Mouse (Mus musculus) heart, adult 9 months (tissue): ENCODE results near the gene Tfdp2.
A peak's percentile ranks its signal among the peaks of the same experiment; 100 is the strongest.

Experiments used
- DNase-seq, 2 experiments: peaks; one replicate each; pipeline ENCODE4 v3.0.0; 2022; ENCODE audit warnings: low spot score in 2 of 2

Tfdp2 gene

DNA sequence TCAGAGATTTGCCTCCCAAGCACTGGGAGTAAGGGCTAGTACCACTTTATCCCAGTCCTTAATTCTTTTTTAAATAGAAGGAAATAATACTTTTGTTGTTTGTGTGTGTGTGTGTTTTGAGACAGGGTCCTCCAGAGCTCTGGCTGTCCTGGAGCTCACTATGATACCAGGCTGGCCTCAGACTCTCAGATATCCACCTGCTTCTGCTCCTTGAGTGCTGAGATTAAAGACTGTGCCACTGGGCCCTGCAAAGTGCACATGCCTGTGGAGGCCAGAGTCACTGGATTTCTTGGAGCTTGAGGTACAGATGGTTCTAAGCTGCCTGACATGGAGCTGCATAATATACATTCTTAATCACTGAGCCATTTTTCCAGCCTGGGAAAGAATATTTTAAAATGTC, 32.2 kb downstream of the Tfdp2 start:
- DNase-seq = no peak

DNA sequence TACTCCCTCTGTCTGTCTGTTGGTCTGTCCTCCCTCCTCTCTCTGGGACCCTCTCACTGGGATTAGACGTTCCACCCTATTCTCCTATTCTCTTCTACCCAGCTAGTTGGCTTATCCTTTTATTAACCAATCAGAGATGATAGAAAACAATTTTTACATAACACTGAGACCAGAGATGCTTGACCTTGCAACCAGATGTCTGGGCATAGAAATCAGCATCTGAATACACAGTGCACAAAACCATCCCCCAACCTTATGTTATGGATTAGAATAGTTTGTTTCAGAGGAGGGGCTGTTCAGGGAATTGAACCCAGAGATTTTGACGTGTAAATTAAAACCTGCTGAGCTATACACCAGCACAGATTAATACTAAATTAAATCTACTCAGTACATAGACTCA, 34.2 kb downstream of the Tfdp2 start:
- DNase-seq = no peak

DNA sequence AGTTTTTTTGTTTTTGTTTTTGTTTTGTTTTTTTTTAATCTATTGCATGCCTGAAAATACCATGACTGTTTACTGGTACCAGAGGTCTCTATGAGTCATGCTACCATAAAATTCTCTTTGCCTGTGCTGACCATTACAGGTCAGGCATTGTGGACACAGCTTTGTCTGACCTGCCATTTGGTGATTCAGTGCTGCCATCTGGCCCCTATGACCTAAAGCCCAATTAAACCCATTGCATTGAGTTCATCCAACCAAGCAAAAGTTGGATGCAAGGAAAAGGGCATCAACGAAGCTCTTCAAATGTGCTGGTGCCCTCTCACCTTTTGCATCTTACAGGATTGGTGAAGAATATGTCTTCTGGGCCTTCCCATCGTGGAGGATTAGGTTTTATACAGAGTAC, 39.4 kb downstream of the Tfdp2 start:
- no peak for DNase-seq

DNA sequence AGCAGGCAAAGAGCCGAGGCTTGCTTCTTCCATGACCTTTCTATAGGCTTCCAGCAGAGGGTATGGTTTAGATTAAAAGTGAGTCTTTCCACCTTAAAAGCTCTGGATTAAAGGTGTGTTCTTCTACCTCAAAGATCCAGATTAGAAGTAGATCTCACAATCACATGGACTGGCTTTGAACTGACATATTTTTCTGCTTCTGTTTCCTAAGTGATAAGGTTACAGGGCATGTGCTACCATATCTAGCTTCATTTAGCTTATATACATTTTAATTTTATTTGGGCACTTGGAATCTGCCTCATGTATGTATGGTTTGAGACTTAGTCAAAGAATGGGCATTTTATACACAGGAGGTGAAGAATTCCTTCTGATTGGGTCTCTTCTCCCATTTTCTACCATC, 41.3 kb downstream of the Tfdp2 start:
- no peak for DNase-seq

DNA sequence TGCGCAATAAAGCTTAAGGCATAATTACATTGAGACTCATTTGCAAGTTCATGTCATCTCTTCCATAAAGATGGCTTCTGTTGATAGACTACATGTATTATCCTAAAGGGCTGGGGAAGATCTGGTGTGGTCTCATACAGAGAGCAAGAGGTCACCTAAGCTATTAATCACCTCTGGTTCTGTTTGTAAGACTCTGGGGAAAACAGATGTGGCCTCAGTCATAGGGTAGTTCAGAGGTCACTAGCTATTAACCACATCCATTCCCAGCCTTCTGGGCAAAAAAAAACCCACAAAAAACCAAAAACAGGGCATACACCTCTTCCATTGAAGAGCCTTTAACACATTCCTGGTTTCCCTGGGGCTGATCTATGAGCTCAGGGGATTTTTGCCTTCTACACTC, 42.2 kb downstream of the Tfdp2 start:
- DNase-seq = no peak

DNA sequence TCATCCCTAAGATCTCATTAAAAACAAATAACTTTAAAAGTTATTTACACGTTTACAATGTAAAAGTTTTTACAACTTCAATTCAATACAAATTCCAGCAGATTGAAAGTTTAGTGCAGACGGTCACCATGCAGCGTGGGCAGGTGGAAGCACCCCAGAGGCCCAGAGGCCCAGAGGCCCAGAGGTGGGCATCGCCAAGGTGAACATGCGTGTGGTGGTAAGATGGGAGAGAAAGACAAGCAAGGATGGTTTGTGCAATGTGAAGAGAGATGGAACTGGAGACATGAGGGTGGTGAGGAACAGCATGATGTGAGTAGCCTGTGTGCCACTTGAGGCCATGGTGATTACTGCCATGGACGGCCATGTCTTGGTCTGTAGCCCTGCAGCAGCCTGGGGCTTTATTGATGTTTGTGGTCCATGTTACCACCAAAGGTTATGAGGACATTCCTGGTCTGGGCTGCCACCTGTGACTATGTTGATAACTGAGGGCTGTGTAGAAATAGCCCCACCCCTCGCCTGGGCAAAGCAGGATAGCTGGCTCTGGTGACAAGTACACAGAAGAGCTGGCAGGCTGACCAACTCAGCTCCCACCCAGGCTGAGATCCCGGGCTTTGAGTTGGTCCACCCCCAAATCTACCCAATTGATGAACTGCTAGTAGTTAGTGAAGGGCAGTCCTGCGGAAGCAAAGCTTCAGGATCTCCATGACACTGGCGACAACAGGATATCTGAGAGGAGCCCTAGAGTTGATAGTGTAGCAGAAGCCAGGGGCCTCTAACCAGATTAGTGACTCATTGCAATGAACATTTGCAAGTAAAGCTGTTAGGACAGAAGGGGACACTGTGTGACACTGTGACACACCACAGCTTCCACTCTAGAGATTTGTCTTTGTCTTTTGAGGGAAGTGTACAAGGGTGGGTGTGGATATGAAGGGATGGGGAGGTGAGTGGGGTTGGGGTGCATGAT, 45.3 kb downstream of the Tfdp2 start:
- DNase-seq = peak in 1 of 2 experiments; percentile 7

DNA sequence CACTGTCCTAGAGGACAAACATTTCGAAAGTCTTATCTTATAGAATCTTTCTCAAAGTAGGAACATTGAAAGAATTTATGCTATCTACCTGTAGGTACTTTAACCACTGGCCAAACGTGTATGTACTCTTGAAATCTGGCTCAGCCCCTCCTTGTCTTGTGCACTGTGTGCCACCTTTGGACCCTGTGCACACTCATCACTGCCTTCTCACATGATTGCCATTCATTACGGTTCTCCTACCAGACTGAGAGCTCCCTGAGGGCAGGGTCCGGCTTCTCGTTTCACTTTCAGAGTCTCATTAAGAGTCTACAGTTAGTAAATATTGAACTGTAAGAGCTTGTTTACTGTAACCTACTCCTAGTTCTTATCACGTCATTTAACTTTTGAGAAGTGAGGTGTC, 47.8 kb downstream of the Tfdp2 start:
- DNase-seq = no peak

DNA sequence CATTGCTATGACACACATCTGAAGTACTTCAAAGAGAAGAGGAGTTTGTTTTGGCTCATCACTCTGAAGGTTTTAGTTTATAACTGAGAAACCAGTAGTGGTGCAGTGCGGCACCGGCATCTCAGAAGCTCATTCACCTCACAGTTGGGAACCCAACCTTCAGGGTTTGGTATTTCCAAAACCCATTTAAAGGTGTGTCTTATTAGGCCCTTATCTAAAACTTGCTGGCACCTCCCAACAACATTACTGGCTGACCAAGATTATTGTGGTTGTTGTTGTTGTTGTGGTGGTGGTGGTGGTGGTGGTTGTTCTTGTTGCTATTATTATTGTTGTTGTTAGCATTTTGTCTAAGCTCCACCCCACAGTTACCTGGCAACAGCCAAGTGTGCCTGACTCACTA, 58.7 kb downstream of the Tfdp2 start:
- DNase-seq = no peak

DNA sequence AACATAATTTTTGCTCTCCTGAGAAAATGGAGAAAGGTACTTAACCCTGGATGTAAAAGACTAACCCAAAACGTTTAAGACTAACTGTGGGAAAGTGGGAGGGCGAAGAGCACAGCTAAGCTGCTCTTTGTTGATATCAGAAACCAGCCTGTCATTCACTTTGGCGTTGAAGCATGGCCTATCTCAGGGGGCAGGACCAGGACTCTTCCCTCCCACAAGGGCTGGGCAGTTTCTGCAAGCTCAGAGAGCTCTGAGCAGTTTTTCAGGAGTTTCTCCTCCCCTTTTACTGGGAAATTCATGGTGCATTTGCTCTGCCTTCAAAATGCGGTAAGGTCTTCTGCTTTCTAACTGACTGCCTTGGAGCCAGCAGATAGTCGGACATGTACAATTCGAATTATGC, 62.4 kb downstream of the Tfdp2 start:
- no peak for DNase-seq

DNA sequence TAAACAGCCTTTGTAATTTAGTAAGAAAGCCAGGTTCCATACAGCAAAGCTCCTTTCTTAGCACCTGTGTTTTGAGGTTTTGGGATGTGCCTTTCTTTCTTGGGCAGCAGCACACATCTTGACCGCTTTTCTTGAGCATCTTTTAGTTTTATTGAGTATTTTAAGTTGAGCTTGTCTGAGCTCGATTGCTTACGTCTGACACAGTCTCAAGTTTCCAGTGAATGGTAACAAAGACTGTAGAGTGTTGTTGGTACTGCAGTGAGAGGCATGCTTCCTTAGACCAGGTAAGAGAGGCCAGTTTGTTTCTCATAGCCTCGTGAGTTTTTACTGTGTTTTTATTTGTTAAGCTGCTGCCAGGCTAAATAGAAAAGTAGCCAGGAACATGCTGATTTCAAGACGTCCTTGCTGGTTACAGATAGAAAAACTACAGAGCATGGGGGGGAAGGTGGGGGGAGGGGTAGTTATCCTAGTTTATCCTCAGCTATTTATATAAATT, 63.0 kb downstream of the Tfdp2 start:
- DNase-seq = peak; percentile 13 to 25

DNA sequence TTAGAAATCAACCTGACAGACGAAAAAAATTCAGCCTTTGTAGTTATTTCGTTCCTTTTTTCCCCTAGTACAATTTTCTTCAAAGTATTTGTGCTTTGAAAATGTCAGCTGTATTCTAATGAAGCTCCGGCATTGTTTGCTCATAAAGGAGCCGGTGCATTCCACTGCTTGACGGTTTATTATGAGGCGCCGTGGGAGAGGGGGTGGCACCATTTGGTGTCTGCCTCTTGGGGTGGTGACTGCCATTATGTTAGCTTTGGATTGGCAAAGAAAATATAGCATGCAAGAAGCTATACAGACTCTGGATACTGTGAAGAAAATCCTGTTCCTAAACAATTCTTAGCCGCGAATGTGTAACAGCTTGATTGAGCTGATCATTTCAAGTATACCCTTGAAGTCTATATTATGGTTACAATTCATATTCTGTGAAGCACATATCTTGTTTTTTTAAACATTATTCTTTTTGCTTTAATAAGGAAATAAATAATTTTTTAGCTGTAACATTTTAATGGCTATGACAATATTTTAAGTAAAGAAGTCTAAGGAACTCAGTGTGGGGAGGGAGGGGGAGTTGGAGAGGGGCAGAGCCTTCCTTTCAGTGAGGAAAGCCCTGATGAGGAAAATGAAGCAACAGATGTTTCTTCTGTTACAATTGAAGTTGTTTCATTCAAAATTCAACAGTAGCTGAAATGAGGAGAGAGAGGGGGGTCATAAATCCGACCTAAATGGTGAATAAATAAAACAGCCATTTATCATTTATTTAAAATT, 63.9 kb downstream of the Tfdp2 start:
- DNase-seq = peak in 1 of 2 experiments; percentile 6

DNA sequence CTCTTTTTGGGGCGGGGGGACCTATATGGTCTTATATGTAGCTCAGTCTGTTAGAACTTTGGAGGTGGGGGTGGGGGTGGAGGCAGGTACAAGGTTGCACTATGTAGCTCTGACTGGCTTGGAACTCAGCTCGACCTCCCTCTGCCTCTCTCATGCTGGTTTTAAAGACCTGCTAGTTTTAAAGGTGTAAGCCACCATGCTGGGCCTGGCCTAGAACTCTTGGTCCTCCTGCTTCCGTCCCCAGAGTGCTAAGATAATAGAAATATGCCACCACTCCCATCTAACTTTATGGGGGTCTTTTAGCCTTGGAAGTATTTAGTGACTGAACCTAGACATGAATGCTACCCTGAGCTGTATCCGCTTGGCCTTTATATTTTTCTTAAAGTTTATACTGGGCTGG, 65.0 kb downstream of the Tfdp2 start:
- DNase-seq = no peak

DNA sequence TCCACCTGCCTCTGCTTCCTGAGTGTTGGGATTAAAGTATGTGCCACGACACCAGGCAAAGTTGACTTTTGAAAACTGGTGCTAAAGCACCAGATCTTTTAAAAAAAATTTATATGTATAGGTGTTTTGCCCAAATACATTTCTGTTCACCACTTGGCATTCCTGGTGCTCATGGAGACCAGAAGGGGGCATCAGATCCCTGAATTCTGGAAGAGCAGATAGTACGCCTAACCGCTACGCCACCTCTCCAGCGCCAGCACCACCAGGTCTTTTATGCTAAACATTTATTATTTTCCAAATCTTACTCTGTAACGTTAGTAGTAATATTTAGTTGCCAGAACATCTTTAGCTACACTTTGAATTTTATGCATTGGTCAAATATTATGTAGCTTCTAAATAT, 65.9 kb downstream of the Tfdp2 start:
- DNase-seq = no peak

DNA sequence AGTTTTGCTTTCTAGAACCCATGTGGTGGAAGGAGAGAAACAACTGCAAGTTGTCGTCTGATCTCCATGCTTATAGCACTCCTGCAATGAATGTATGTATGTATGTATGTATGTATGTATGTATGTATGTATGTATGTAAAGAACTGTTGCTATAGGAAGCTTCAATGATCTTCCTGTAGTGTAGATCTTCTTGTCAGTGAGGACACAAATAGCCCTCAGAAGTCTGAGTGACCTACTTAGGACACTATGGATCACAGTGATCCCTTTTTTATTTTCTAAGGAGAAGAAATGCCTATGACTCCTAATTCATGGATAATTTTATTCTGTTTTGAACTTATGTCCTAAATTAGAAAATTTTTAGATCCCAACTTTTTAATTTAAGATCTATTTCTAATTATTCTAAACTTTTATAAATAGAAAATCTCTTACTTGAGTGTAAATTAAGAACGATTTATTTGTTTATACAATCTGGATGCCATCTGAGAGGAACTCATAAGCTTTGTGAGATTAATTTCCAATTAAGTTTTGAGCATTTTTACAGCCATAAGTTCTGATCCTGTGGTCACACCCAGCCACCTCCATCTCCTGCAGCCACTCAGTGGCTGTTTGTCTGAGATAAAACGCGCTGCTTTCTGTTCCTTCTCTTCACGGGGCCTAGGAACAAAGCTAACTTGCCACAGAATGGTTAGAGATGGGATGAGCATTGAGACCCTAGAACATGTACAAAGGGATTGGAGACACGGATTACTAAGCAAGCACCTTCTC, 70.9 kb downstream of the Tfdp2 start:
- DNase-seq = no peak

DNA sequence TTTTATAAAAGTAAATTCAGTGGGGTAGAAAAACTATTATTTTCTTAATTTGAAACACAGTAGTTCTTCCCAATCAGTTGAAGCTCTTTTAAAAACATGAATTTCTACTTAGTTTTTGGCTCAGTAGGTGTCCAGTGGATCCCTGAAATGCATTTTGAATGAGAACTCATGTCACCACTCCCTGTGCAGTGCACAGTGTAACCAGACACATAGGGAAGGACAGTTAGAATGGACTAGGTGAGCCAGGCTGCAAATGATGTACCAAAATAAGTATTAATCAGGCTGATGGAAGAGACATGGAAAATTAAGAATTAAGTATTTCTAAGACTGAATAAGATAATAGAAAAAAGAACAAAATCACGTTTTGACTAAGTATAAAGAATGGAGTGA, 71.5 kb downstream of the Tfdp2 start:
- DNase-seq = no peak

DNA sequence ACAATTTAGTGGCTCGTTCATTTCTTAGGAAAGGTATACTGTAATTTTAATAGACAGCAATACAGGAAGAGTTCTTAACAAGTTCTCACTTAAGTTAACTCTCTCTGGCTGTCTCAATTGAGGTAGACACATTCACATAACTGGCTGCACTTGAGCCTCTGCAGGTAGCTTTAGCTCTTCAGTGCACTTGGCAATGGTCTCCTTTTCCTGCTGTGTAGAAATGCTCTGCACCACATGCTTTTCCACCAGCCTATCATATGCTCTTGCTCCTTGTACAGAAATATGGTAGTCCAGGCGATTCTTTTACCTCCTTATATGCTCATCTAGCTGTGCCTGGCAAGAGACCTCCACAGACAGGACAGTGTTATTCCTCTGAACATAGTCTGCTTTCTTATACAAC, 73.7 kb downstream of the Tfdp2 start:
- no peak for DNase-seq

DNA sequence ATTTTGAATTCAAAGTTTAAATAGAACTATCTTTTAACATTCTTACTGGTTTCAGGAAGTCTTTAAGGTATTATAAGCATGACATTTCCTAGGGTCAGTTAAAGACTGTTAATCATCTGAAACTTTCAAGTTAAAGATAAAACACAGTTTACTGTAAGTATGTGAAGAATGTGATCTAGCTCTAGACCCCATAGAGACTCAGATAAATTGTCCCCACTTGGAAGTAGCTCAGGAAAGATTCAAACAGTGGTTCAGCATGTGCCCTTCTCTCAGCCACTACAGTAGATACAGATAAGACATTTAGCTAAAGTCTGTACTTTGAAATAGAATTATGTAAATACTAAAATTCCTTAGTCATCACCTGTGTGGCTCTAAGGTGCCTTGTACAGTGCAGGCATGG, 79.5 kb downstream of the Tfdp2 start:
- DNase-seq = no peak

DNA sequence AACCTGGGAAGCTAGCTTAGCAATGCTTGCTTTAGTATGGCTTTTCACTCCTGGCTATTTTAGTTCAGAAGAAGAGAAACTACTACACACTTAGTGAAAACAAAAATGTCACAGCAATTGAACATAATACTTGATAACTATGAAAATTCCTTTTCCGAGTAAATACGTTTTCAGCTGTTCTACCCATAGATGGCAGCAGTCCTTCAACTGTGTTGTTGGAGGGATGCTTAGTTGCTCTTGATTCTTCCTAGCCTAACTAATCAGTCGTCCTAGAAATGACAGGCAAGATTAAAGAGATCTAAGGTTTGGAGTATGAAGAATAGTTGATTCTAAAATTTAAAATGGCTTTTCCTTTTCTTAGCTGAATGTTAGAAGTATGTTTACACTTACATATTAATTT, 85.4 kb downstream of the Tfdp2 start:
- no peak for DNase-seq

DNA sequence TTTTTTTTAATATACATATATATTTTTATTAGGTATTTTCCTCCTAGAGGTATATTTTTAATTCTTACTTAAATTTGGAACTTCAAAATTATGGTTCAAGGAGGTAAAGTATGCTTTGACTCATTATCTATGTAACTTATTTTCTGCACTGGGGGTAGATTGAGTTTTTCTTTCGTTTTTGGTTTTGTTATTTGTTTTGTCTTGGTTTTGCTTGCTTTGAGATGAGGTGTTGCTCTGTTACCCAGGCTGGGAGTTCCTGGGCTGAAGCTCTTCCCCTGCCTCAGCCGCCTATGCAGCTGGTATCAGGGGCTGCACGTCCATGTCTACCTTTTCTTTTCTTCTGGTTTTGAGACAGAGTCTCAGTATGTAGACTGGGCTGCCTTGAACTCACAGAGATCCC, 86.0 kb downstream of the Tfdp2 start:
- DNase-seq = no peak

DNA sequence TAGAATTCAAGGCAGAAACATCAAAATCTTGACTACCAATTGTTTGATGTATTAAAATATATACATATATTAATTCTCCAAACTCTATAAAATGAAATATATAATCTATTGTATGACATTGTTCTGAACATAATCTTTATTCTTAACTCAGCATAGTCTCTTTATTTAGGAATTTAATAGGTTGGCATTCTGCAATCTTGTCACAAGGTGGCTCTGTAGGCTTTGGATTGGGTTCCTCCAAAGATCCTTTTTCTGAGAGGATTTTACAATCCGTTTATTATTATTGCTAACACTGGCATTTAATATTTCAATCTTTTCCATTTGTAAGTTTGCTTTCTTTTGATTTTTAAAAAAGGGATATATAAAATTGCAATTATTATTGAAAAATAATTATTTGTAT, 88.8 kb downstream of the Tfdp2 start:
- DNase-seq = no peak

DNA sequence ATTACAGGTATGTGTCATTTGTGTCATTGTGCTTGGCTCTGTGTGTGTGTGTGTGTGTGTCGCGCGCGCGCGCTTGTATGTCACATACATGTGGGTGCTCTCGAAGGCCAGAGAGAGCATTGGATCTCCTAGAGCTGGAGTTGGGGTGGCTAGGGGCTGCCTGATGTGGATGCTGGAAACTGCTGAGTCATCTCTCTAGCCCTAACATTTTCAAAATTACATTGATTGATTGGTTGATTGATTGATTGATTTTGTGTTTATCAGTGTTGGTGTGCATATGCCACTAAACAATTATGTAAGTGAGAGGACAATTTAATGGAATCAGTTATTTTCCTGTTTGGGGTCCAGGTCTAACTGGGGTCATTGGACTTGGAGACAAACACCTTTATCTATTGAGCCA, 96.1 kb downstream of the Tfdp2 start:
- no peak for DNase-seq

DNA sequence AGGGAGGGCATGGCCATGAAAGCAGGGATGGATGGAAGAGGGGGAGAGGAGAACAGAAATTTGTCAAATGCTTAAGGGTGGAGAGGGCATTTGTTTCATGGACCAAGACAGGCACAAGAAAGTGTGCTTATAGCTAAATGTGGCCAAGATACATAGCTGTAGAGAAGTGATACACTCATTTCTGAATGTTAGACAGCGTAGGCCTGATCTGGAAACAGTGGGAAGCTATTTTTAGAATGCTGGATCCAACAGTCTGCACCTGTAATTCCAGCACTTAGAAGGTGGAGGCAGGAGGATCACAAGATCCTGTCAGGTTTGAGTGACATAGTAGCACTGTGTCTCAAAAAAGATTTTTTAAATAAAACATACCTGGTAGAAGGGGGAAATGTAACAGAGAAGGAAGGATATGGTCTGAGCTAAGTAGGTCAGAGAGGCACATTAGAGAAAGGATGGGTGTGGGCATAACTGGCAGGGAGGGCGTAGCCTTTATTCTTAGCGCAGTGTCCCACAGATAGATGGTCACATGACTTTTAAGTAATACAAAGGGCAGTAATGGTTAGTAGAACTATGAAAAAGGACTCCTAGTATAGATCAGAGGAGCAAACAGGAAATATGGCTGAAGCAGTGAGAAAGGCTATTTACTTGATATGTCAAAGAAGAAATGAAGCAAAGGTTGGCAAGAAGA, 103.4 kb downstream of the Tfdp2 start:
- no peak for DNase-seq
